Mouse (Mus musculus): Measurements from ENCODE around the gene Slc22a12. TPM values are rescaled to one million over a fixed set of nuclear protein-coding genes. Genes with fewer than 3 reads are reported as not detected.

Gene Slc22a12
- 0.17 TPM in 1 of 2 replicates, not detected in the other for polyA plus RNA-seq (2012; rRNA removed)

DNA sequence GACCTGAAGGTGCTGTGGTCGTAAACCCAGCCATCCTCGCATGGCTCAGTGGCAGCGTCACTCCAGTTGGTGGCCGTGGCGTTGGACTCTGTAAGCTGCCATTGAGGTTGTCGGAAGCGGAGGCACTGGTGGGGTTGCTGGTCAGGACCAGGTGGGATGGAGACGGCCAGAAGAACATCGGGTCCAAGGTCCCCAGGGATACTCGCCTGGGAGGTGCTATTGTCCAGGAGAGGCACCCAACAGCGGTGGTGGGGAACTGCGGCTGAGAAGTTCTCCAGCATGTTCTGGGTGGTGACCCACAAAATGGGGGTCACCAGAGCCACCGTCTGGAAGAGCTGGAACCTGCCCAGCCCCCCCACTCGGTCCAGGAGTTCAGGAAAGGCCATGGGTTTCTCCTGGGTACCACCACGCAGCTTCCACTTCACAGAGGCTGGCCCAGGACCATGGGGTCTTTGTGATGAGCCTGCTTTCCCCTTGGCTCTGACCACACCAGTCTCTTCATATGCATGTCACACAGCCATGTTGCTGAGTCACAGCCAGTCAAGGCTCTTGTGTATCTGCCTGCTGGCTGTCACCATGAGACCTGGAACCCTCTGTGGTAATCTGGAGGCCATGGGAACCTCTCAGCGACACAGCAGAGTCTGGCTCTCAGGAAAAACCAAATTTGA, at the start of gene Slc22a12:
Slc22a12 (minus strand) TSS at position 666 of the 668 bp plus-strand sequence.

Other genes with a start within 250 kb of the Slc22a12 start
- 28.3 and 31.9 TPM in 2 replicates for gene Cdc42bpg, start 236.6 kb downstream of the Slc22a12 start, polyA plus RNA-seq (2012; rRNA removed)
- gene Men1, start 208.1 kb downstream of the Slc22a12 start, polyA plus RNA-seq (2012; rRNA removed), result 24.3 and 27.1 TPM in 2 replicates
- 45.1 and 53.0 TPM in 2 replicates for gene Map4k2, start 201.9 kb downstream of the Slc22a12 start, polyA plus RNA-seq (2012; rRNA removed)
- 89.7 and 109 TPM in 2 replicates for gene Sf1, start 179.3 kb downstream of the Slc22a12 start, polyA plus RNA-seq (2012; rRNA removed)
- gene Pygm, start 158.6 kb downstream of the Slc22a12 start, polyA plus RNA-seq (2012; rRNA removed), result 25.5 and 39.7 TPM in 2 replicates
- 40.2 and 44.5 TPM in 2 replicates for gene Rasgrp2, start 143.7 kb downstream of the Slc22a12 start, polyA plus RNA-seq (2012; rRNA removed)
- 1.6 and 3.9 TPM in 2 replicates for gene Nrxn2, start 124.3 kb downstream of the Slc22a12 start, polyA plus RNA-seq (2012; rRNA removed)

Measured in stomach, adult 2 months (tissue).